Mouse (Mus musculus) kidney, postnatal 0 days (tissue): ENCODE data around the gene Ykt6. TPM values are rescaled to one million over a fixed set of nuclear protein-coding genes. Genes with fewer than 3 reads are reported as not detected.

Experiments used
- ATAC-seq: fragments of 200-750 bp; cut with Nextera tagmentation; replicated peaks from 2 replicates; pipeline ENCODE4 v1.8.0; 2017; ENCODE audit warnings: low read depth, moderate number of reproducible peaks, moderate TSS enrichment, moderate library complexity; ENCODE audit not compliant: low FRiP score
- DNase-seq: peaks from one replicate; pipeline ENCODE4 v3.0.0-alpha.2; 2016; ENCODE audit warnings: low spot score
- H3K27ac ChIP-seq: fragments of 300-500 bp; sonication (generic); 2 replicates; pipeline ENCODE4 v1.5.1; 2014; ENCODE audit warnings: mild to moderate bottlenecking
- H3K27me3 ChIP-seq: fragments of 300-500 bp; sonication (generic); 2 replicates; pipeline ENCODE4 v1.6.1; 2014; ENCODE audit warnings: low read length, mixed read lengths; ENCODE audit not compliant: insufficient read depth
- H3K36me3 ChIP-seq: fragments of 300-500 bp; sonication (generic); 2 replicates; pipeline ENCODE4 v1.6.1; 2014; ENCODE audit warnings: low read length, mixed read lengths; ENCODE audit not compliant: insufficient read depth
- H3K4me1 ChIP-seq: fragments of 300-500 bp; sonication (generic); replicated peaks from 2 replicates; pipeline ENCODE4 v1.6.1; 2014; ENCODE audit warnings: antibody characterized with exemption, low read length, mixed read lengths; ENCODE audit not compliant: insufficient read depth
- H3K4me2 ChIP-seq: fragments of 300-500 bp; sonication (generic); 2 replicates; pipeline ENCODE4 v1.6.1; 2014; ENCODE audit warnings: mild to moderate bottlenecking, low read length, moderate library complexity, mixed read lengths
- H3K4me3 ChIP-seq: fragments of 300-500 bp; sonication (generic); replicated peaks from 2 replicates; pipeline ENCODE4 v1.5.1; 2014; ENCODE audit warnings: low read depth, low read length
- H3K9ac ChIP-seq: fragments of 300-500 bp; sonication (generic); 2 replicates; pipeline ENCODE4 v1.6.1; 2014; ENCODE audit warnings: low read depth, low read length
- H3K9me3 ChIP-seq: fragments of 300-500 bp; sonication (generic); replicated peaks from 2 replicates; pipeline ENCODE4 v1.6.1; 2016; ENCODE audit warnings: low read length, inconsistent platforms, mixed read lengths
- CTCF ChIP-seq: IDR thresholded peaks from 2 replicates; pipeline ENCODE4 v1.5.1; 2016; ENCODE audit warnings: antibody characterized with exemption, low read depth, mild to moderate bottlenecking, moderate library complexity
- WGBS: fragments of 180-500 bp; shearing (Covaris S2); extraction: QIAGEN DNeasy Blood & Tissue Kit; methylation state at CpG from one replicate; pipeline ENCODE4 v1.1.7; 2014; 5-methylcytosine and 5-hydroxymethylcytosine counted together
- polyA plus RNA-seq: library from polyadenylated mRNA; unstranded; fragments of >200 nt; fragmentation: Nextera tagmentation; extraction: Ambion mirVana; gene quantifications from 2 replicates; pipeline ENCODE4 v1.2.1, GENCODE M21; 2015

The Ykt6 gene
- polyA plus RNA-seq, 1 experiment from 2014 or later, result 41.8 TPM

- H3K4me3 ChIP-seq, result no peak overlapping the region
- no peaks in the 10 kb centered on the region for H3K36me3 ChIP-seq
- no peak overlapping the region for H3K9ac ChIP-seq
- no peak for ATAC-seq
- no peak for TF ChIP-seq CTCF
- no peak overlapping the region for H3K4me2 ChIP-seq
- no peak overlapping the region for H3K27ac ChIP-seq
- H3K4me1 ChIP-seq, result no peaks in the 10 kb centered on the region
- WGBS, result 61% methylated on average over 8 of the region's 8 CpGs
- H3K27me3 ChIP-seq, result no peaks in the 10 kb centered on the region
- H3K9me3 ChIP-seq, result no peaks in the 10 kb centered on the region
- no peak for DNase-seq
These were observed 25.1 kb downstream of the Ykt6 start for GRCm38 (mm10) chr11:5980561-5980960.

- H3K4me1 ChIP-seq, result no peaks in the 10 kb centered on the region
- DNase-seq, result no peak
- no peaks in the 10 kb centered on the region for H3K9me3 ChIP-seq
- H3K36me3 ChIP-seq, result no peaks in the 10 kb centered on the region
- no peaks in the 10 kb centered on the region for H3K27me3 ChIP-seq
- 83% methylated on average over 7 of the region's 7 CpGs for WGBS
- no peak for ATAC-seq
- no peak overlapping the region for H3K27ac ChIP-seq
- H3K9ac ChIP-seq, result no peak overlapping the region
- no peak for TF ChIP-seq CTCF
- no peak overlapping the region for H3K4me2 ChIP-seq
- H3K4me3 ChIP-seq, result no peak overlapping the region
These were observed 25.8 kb downstream of the Ykt6 start for GRCm38 (mm10) chr11:5981323-5981722.

GRCm38 (mm10) chr11:5983629-5984028 is 28.1 kb downstream of the Ykt6 start:
- DNase-seq (no peak), ATAC-seq (no peak)
- H3K4me2 ChIP-seq, result no peak overlapping the region
- no peaks in the 10 kb centered on the region for H3K9me3 ChIP-seq
- no peak overlapping the region for H3K27ac ChIP-seq
- no peaks in the 10 kb centered on the region for H3K27me3 ChIP-seq
- H3K4me3 ChIP-seq, result no peak overlapping the region
- 94% methylated on average over 5 of the region's 5 CpGs for WGBS
- no peak overlapping the region for H3K9ac ChIP-seq
- H3K4me1 ChIP-seq, result no peaks in the 10 kb centered on the region
- TF ChIP-seq CTCF, result no peak
- no peaks in the 10 kb centered on the region for H3K36me3 ChIP-seq

GRCm38 (mm10) chr11:5988126-5988525 is 32.6 kb downstream of the Ykt6 start:
- Histone ChIP-seq H3K27me3 (no peaks in the 10 kb centered on the region), H3K4me2 (no peak overlapping the region), H3K9me3 (no peaks in the 10 kb centered on the region), H3K9ac (no peak overlapping the region), H3K4me1 (no peaks in the 10 kb centered on the region), H3K4me3 (no peak overlapping the region), H3K27ac (no peak overlapping the region), H3K36me3 (no peaks in the 10 kb centered on the region)
- whole genome bisulfite sequencing, result 76% methylated on average over 10 of the region's 10 CpGs
- TF ChIP-seq CTCF, result no peak
- ATAC-seq, result no peak
- DNase-seq, result no peak

- H3K36me3 ChIP-seq, result no peaks in the 10 kb centered on the region
- H3K27ac ChIP-seq, result no peak overlapping the region
- H3K4me1 ChIP-seq, result no peaks in the 10 kb centered on the region
- no peak overlapping the region for H3K9ac ChIP-seq
- no peak overlapping the region for H3K4me3 ChIP-seq
- DNase-seq, result no peak
- 86% methylated on average over 16 of the region's 16 CpGs for WGBS
- H3K27me3 ChIP-seq, result no peaks in the 10 kb centered on the region
- no peak for ATAC-seq
- H3K9me3 ChIP-seq, result no peaks in the 10 kb centered on the region
- no peak overlapping the region for H3K4me2 ChIP-seq
- TF ChIP-seq CTCF, result no peak
These were observed 34.6 kb downstream of the Ykt6 start for GRCm38 (mm10) chr11:5989954-5990593.

GRCm38 (mm10) chr11:5990910-5991309 is 35.4 kb downstream of the Ykt6 start:
- WGBS, result 32% methylated on average over 4 of the region's 4 CpGs
- no peaks in the 10 kb centered on the region for H3K27me3 ChIP-seq
- no peaks in the 10 kb centered on the region for H3K4me1 ChIP-seq
- no peak overlapping the region for H3K9ac ChIP-seq
- H3K36me3 ChIP-seq, result no peaks in the 10 kb centered on the region
- H3K4me3 ChIP-seq, result no peak overlapping the region
- ATAC-seq, result no peak
- H3K27ac ChIP-seq, result no peak overlapping the region
- peak; percentile 86 for DNase-seq
- no peaks in the 10 kb centered on the region for H3K9me3 ChIP-seq
- peak; percentile 84 for TF ChIP-seq CTCF
- H3K4me2 ChIP-seq, result no peak overlapping the region

- ATAC-seq, result no peak
- Histone ChIP-seq H3K4me3 (no peak overlapping the region), H3K4me2 (no peak overlapping the region), H3K27ac (no peak overlapping the region), H3K36me3 (no peaks in the 10 kb centered on the region), H3K9me3 (no peaks in the 10 kb centered on the region), H3K4me1 (no peaks in the 10 kb centered on the region), H3K9ac (no peak overlapping the region), H3K27me3 (no peaks in the 10 kb centered on the region)
- TF ChIP-seq CTCF, result no peak
- DNase-seq, result no peak
- 91% methylated on average over 5 of the region's 5 CpGs for WGBS
These were observed 38.7 kb downstream of the Ykt6 start for GRCm38 (mm10) chr11:5994212-5994611.
